Mouse (Mus musculus): ENCODE measurements around the gene Diaph2.
"Not testable (repeated sequence)": the region's sequence is repeated elsewhere in the genome, so short reads cannot be mapped to it uniquely, and the experiment has no call there.

Diaph2 gene

DNA sequence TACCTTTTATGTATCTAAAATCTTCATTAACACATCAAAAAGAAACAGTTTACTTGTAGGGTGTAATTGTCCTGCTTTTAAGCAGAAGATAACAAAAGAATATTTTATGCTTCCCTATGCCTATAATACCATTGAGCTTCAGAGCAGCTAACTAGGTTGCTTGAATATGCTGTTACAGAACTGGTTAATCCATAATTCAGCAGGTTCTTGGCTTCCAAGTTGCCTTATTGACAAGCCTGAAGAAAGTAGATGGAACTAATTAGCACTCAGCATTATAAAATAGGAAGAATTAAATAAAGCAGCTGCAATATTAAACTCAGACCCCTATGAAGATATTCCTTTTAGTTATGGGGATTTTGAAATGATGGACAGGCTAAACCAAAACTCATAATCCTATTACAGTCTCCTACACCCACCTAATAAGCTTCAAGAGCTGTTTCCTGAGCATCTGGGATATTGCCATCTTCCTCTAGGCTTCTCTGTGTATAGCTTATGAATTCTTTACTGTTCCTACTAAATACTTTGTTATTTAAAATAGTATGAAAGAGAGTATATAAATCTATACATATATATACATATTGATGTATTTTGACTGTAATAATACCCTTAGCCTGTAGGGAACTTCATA lies 601.4 kb downstream of the Diaph2 start:
- DNase-seq, result peak; percentile 20

- DNase-seq, result peak; percentile 66
Measured at GRCm38 (mm10) chrX:130351480-130351879, 601.9 kb downstream of the Diaph2 start.

- peak; percentile 45 for DNase-seq
Measured at GRCm38 (mm10) chrX:130393508-130394145, 644.1 kb downstream of the Diaph2 start.

GRCm38 (mm10) chrX:130403214-130403613 lies 653.7 kb downstream of the Diaph2 start:
- DNase-seq, result no peak

GRCm38 (mm10) chrX:130407471-130407870 lies 657.9 kb downstream of the Diaph2 start:
- DNase-seq, result not testable (repeated sequence)

DNA sequence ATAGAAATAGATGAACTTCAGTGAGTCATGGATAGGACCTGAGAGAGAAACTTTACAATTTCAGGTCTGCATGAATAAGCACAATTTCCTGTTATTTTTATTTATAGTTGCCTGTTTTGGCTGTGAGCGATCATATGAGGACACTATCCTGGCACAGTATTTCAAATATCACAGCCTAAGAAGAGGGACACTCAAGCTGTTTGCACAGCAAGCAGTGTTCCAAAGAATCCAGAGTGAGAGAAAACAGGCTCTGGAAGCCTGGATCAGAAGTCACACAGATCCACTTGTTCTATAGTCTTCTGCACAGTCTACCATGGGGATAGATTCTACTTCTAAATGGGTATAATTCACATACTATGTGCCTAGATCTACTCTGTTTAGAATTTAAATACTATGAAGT lies 659.4 kb downstream of the Diaph2 start:
- no peak for DNase-seq

- DNase-seq, result no peak
Measured at GRCm38 (mm10) chrX:130423134-130423533, 673.6 kb downstream of the Diaph2 start.

- DNase-seq, result no peak
Measured at GRCm38 (mm10) chrX:130451822-130452487, 702.4 kb downstream of the Diaph2 start.

DNA sequence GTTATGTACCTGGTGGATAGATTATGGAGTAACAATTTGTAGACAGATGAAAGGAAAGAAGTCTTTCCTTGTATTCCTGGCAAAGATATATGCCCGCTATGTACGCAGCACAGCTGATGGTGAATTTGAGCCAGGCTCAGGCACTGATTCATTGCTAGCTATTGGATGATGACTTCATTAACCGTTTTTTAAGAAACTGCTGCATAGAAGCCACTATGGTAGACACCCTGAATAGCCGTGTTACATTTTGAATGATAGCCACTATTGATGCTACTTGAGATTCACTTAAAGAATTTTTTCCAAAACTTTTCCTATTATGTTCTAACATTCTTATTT lies 702.9 kb downstream of the Diaph2 start:
- no peak for DNase-seq

GRCm38 (mm10) chrX:130473133-130473532 lies 723.6 kb downstream of the Diaph2 start:
- DNase-seq, result no peak

DNA sequence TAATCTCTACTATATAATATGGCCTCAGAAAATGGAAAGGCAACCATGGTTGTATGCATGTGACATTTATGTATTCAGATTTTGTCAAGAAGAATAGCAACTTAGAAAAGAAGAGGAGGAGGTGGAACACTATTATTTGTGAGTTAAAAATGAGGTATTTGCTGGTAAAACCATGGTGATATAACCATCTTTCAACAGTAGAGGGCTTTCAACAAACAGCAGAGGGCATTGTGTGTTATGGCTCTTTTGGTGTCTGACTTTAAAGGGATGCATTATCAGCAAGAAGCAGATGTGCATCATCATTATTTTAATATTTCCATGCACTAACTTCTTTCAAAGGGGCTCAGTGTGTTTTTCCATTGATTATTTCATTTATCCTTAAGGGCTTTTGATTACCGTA lies 731.3 kb downstream of the Diaph2 start:
- DNase-seq, result no peak

DNA sequence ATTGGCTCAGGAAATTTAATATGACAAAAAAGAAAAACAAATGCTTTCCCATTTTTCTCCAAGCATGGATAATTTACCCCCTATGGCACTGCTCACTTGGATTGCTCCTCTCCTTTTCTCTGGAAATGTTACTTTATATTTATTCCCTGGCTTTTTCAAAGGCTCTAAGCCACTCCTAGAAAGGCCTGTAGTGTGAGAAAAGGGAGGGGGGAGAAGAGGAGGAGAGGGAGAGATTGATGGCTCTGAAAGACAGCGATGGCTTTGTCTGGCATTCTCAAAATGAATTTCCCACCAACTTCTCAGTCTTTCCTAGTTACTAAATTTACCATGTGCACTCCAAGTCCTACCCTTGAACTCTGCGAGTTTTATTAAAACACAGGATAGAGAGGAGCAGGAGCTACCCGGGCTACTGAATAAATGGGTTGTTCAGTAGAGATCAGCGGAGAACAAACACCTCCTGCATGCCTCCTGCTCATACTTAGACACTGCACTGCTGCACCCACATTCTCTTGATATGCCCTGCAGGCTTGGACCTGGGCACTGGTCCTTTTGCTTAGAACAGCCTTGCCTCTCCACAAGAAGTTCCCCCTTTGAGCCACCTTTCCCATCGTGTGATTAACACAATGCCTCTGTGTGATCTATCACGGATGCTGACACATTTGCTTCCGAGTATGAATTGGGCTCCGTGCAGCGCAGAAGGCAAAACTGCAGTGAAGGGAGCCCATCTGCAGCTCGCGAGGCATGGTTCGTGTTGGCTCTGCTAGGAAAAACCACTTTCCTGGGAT lies 753.3 kb downstream of the Diaph2 start:
- DNase-seq, result no peak

DNA sequence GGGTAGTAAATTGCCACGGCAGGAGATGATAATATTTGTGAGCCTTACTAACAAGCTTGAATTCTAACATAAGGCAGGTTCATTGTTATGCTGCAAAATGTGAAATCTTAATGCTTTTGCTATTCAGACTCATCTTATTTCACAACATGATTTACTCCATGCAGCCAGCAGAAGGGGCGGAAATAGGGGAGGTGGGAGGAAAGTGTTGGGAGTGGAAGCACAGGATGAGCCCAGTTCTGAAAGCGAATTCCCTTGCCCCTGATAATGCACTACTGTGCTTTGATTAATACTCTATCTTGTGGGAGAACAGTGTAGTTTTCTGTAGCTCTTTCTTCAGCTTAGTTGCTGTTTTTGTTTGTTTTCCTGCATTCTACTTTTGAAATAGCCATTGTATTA lies 753.9 kb downstream of the Diaph2 start:
- no peak for DNase-seq

DNA sequence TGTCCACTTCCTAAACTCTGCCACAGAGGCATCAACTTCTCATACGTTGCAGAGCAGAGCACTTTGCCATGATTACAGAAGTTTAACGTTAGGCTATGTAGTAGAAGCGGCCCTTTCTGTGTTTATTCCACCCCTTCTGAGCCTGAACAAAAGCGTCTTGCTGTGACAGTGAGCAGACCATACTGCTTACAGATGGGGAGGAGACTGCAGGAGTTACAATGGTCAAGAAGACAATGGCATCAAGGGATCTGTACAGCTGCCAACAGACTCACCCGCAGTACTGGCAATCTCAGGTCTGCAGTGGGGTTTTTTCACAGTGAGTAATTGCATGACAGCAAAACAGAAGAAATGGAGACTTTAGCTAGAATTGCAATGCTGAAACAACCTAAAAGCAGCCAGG lies 756.1 kb downstream of the Diaph2 start:
- peak; percentile 63 for DNase-seq

Measured in retina, postnatal 1 day (tissue).